Mouse (Mus musculus): ENCODE data around the gene Clec11a. TPM values are rescaled to one million over a fixed set of nuclear protein-coding genes. Genes with fewer than 3 reads are reported as not detected.

Gene Clec11a
- polyA plus RNA-seq, 1 experiment = 4.0 TPM

DNA sequence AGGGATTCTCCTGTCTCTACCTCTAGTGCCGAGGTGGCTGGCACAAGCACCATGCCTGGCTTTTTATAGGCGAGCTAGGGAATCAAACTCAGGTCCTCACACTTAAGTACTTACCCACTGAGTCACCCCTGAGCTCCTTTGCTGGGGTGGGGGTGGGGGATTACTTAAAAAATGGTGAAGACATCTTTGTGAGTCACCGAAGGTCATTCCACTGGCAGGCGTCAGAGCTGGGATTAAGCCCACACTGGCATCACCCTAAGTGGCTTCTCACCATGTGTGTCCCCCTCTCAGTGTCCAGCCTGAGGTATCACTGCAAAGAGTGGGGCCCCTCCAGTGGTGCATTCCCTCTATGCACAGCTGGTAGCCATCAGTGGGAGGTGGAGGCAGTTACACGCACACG lies 46.3 kb downstream of the Clec11a start:
- TF ChIP-seq CTCF (IDR thresholded peaks at IDR 0.05; ENCODE audit: extremely low read depth, insufficient read depth, insufficient read length, insufficient replicate concordance) = no peak
- TF ChIP-seq POLR2A (IDR thresholded peaks at IDR 0.05; ENCODE audit: low read depth, low read length) = no peak
- Histone ChIP-seq H3K4me1 (ENCODE audit: control insufficient read depth, insufficient read depth, insufficient read length) (no peaks in the 10 kb centered on the region), H3K36me3 (ENCODE audit: control insufficient read depth, insufficient read depth, low read length) (no peaks in the 10 kb centered on the region), H3K4me3 (ENCODE audit: extremely low read depth, insufficient read depth, insufficient read length) (no peak overlapping the region), H3K27me3 (ENCODE audit: control insufficient read depth, insufficient read depth, low read length) (no peaks in the 10 kb centered on the region), H3K27ac (ENCODE audit: insufficient read depth, low read length) (no peak overlapping the region)
- WGBS = 84% methylated on average over 6 of the region's 6 CpGs
- no peak for DNase-seq (ENCODE audit: low read depth in 1 of 2, low spot score in 2 of 2)

DNA sequence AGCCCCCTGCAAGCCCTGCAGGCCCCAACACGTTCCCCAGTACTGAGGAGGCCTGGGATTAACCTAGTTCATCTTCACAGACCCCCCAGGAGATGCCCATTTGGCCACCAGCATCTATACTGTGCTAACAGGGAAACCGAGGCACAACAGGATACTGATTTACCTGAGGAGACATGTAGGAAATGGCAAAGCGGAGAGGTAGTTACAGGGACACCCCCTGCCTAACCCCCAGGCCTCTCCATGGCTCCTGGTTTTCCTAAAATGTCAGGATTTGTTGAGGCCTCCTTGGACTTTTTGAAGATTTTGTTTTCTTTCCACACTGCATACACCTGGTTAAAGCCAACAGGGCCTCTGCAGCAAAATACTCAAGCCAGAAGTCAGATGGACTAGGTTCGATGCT lies 49.4 kb downstream of the Clec11a start, which contains the start of gene Acp4:
TSS of gene Acp4 (minus strand) at position 101 of the 400 bp plus-strand sequence.
- Histone ChIP-seq H3K4me3 (ENCODE audit: extremely low read depth, insufficient read depth, insufficient read length) (no peak within 1 kb of the TSS), H3K27me3 (ENCODE audit: control insufficient read depth, insufficient read depth, low read length) (no peaks in the 10 kb centered on the region), H3K36me3 (ENCODE audit: control insufficient read depth, insufficient read depth, low read length) (peaks cover 7% of the 10 kb centered on the region), H3K27ac (ENCODE audit: insufficient read depth, low read length) (no peak within 1 kb of the TSS), H3K4me1 (ENCODE audit: control insufficient read depth, insufficient read depth, insufficient read length) (no peaks in the 10 kb centered on the region)
- DNase-seq (ENCODE audit: low read depth in 1 of 2, low spot score in 2 of 2) = no peak
- 78% methylated on average over 4 of the region's 4 CpGs for WGBS
- TF ChIP-seq POLR2A (IDR thresholded peaks at IDR 0.05; ENCODE audit: low read depth, low read length) (no peak), CTCF (IDR thresholded peaks at IDR 0.05; ENCODE audit: extremely low read depth, insufficient read depth, insufficient read length, insufficient replicate concordance) (no peak)

DNA sequence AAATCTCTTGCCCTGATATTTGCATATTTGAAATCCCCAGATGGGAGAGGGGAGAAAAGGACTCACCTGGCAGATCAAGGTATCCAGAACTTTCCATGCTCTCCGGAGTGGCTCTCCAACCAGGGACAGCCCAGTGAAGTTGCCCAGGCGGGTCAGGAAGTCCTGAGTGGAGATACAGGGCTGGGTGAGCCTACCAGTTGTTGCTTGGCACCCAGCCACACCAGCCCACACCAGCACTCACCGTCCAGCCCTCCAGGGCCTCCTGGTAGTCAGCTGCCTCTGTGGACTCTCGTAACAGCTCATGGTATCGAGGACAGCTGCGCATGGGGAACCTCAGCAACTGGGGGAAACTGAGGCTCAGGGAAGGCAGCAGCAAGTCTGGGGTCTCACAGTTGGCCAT lies 51.8 kb downstream of the Clec11a start:
- TF ChIP-seq CTCF (IDR thresholded peaks at IDR 0.05; ENCODE audit: extremely low read depth, insufficient read depth, insufficient read length, insufficient replicate concordance) (no peak), POLR2A (IDR thresholded peaks at IDR 0.05; ENCODE audit: low read depth, low read length) (no peak)
- Histone ChIP-seq H3K27me3 (ENCODE audit: control insufficient read depth, insufficient read depth, low read length) (no peaks in the 10 kb centered on the region), H3K27ac (ENCODE audit: insufficient read depth, low read length) (no peak overlapping the region), H3K36me3 (ENCODE audit: control insufficient read depth, insufficient read depth, low read length) (peaks cover 16% of the 10 kb centered on the region), H3K4me1 (ENCODE audit: control insufficient read depth, insufficient read depth, insufficient read length) (no peaks in the 10 kb centered on the region), H3K4me3 (ENCODE audit: extremely low read depth, insufficient read depth, insufficient read length) (no peak overlapping the region)
- no peak for DNase-seq (ENCODE audit: low read depth in 1 of 2, low spot score in 2 of 2)
- WGBS = 74% methylated on average over 6 of the region's 6 CpGs

DNA sequence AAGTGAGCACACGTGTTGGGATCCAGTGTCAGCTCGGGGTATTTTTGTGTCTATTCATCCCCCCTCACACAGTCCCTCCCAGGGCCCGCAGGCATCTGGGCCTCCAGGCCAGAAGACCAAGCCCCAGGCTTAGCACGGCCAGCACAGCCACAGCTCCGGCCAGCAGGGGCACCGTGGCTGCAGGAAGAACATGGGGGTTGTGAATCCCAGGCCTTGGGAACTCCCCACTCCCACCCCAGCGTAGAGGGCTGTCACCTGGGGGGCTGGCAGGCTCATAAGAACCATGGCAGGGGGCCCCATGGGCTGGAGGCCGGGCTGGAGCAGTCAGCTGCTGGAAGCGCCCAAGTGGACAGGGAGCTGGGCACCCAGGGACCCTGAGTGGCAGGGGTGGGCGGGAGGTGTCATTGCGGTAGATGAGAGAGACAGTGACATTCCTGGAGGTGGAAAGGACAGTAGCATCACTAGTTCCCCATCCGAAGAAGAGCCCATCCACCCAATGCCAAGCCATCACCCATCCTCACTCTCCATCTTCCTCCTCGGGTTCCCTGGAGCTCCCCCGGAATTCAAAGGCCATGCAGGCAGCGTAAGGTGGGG lies 53.6 kb downstream of the Clec11a start:
- H3K27ac ChIP-seq (ENCODE audit: insufficient read depth, low read length) = no peak overlapping the region
- TF ChIP-seq CTCF (IDR thresholded peaks at IDR 0.05; ENCODE audit: extremely low read depth, insufficient read depth, insufficient read length, insufficient replicate concordance) (no peak), POLR2A (IDR thresholded peaks at IDR 0.05; ENCODE audit: low read depth, low read length) (no peak)
- 85% methylated on average over 15 of the region's 15 CpGs for WGBS
- no peak overlapping the region for H3K4me3 ChIP-seq (ENCODE audit: extremely low read depth, insufficient read depth, insufficient read length)
- H3K27me3 ChIP-seq (ENCODE audit: control insufficient read depth, insufficient read depth, low read length) = no peaks in the 10 kb centered on the region
- H3K36me3 ChIP-seq (ENCODE audit: control insufficient read depth, insufficient read depth, low read length) = peaks cover 22% of the 10 kb centered on the region
- no peak for DNase-seq (ENCODE audit: low read depth in 1 of 2, low spot score in 2 of 2)
- no peaks in the 10 kb centered on the region for H3K4me1 ChIP-seq (ENCODE audit: control insufficient read depth, insufficient read depth, insufficient read length)

Other genes starting within 250 kb of the Clec11a start
- not detected in 2 replicates for gene Klk1b21, start 204.6 kb downstream of the Clec11a start, polyA plus RNA-seq (2012; rRNA removed)
- 13.3 TPM in 1 of 2 replicates, not detected in the other for gene Klk1b22, start 194.2 kb downstream of the Clec11a start, polyA plus RNA-seq (2012; rRNA removed)
- gene Klk1b16, start 170.1 kb downstream of the Clec11a start, polyA plus RNA-seq (2012; rRNA removed) = 0.06 TPM in 1 of 2 replicates, not detected in the other
- 0.75 and 1.0 TPM in 2 replicates for gene Klk1b24, start 118.7 kb downstream of the Clec11a start, polyA plus RNA-seq (2012; rRNA removed)
- gene Klk1b3, start 108.7 kb downstream of the Clec11a start, polyA plus RNA-seq (2012; rRNA removed) = 0.97 and 2.0 TPM in 2 replicates
- 3.0 and 6.3 TPM in 2 replicates for gene Klk1b4, start 99.5 kb downstream of the Clec11a start, polyA plus RNA-seq (2012; rRNA removed)
- 8.7 and 9.8 TPM in 2 replicates for gene Klk1b5, start 91.0 kb downstream of the Clec11a start, polyA plus RNA-seq (2012; rRNA removed)
- gene Klk1, start 81.5 kb downstream of the Clec11a start, polyA plus RNA-seq (2012; rRNA removed) = 834 and 917 TPM in 2 replicates
- not detected in 2 replicates for gene Gm36864, start 70.7 kb downstream of the Clec11a start, polyA plus RNA-seq (2012; rRNA removed)
- 1.4 TPM in 2 replicates for gene 1700028J19Rik, start 60.2 kb downstream of the Clec11a start, polyA plus RNA-seq (2012; rRNA removed)
- 98.9 and 139 TPM in 2 replicates for gene 2410002F23Rik, start 60.2 kb downstream of the Clec11a start, polyA plus RNA-seq (2012; rRNA removed)
- gene Acp4, start 49.5 kb downstream of the Clec11a start, polyA plus RNA-seq (2012; rRNA removed) = not detected in 2 replicates
- gene Gm15517, start 45.5 kb downstream of the Clec11a start, polyA plus RNA-seq (2012; rRNA removed) = not detected in 2 replicates
- gene Shank1, start 3.4 kb upstream of the Clec11a start, polyA plus RNA-seq (2012; rRNA removed) = 4.5 and 4.8 TPM in 2 replicates
- 1.2 and 2.5 TPM in 2 replicates for gene Syt3, start 77.2 kb upstream of the Clec11a start, polyA plus RNA-seq (2012; rRNA removed)
- gene 1700008O03Rik, start 78.9 kb upstream of the Clec11a start, polyA plus RNA-seq (2012; rRNA removed) = 0.40 and 0.68 TPM in 2 replicates
- 0.22 and 0.23 TPM in 2 replicates for gene Lrrc4b, start 122.1 kb upstream of the Clec11a start, polyA plus RNA-seq (2012; rRNA removed)
- gene Aspdh, start 158.5 kb upstream of the Clec11a start, polyA plus RNA-seq (2012; rRNA removed) = 0.40 TPM in 1 of 2 replicates, not detected in the other
- 124 and 171 TPM in 2 replicates for gene Josd2, start 161.1 kb upstream of the Clec11a start, polyA plus RNA-seq (2012; rRNA removed)
- 188 and 231 TPM in 2 replicates for gene Emc10, start 189.6 kb upstream of the Clec11a start, polyA plus RNA-seq (2012; rRNA removed)
- 5.1 and 7.3 TPM in 2 replicates for gene Fam71e1, start 189.7 kb upstream of the Clec11a start, polyA plus RNA-seq (2012; rRNA removed)
- gene Mybpc2, start 217.8 kb upstream of the Clec11a start, polyA plus RNA-seq (2012; rRNA removed) = 1.2 and 1.4 TPM in 2 replicates
- gene Spib, start 225.2 kb upstream of the Clec11a start, polyA plus RNA-seq (2012; rRNA removed) = 285 and 365 TPM in 2 replicates
- 118 and 121 TPM in 2 replicates for gene Pold1, start 241.9 kb upstream of the Clec11a start, polyA plus RNA-seq (2012; rRNA removed)
- 162 and 211 TPM in 2 replicates for gene Nr1h2, start 247.0 kb upstream of the Clec11a start, polyA plus RNA-seq (2012; rRNA removed)

All from spleen, adult 2 months (tissue).